Mouse (Mus musculus) lung, adult 2 months (tissue): ENCODE data around the gene Astn2.

Source experiments
- CTCF ChIP-seq: fragments of 200-500 bp; IDR thresholded peaks from 2 replicates; pipeline ENCODE4 v1.5.1; 2011; ENCODE audit warnings: mild to moderate bottlenecking, low read length, control low read depth; ENCODE audit not compliant: insufficient read depth
- POLR2A ChIP-seq: fragments of 200-500 bp; IDR thresholded peaks from 2 replicates; pipeline ENCODE4 v1.6.1; 2011; ENCODE audit warnings: low read depth, mild to moderate bottlenecking, control low read depth, low read length, borderline replicate concordance; ENCODE audit errors: extremely low read depth

DNA sequence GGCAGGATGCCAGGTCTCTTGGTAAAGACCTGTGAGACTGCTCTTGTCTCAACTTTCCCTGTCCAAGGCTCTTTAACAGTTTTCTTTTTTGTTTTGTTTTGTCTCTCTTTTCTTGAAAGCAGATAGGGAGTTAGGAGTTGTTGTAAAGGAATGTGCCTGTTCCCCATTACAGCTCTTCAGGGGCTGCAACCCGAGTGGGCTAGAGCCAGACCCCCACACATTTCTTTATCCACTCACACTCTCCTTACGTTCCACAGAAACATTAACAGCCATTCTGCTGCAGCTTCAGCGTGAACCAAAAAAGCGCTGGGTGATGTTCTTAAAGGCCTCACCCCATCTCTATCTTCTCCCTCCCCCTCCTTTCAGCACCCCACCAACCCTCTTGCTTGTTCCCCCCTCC, 962.7 kb downstream of the Astn2 start:
- TF ChIP-seq CTCF (no peak), POLR2A (no peak)
